Mouse (Mus musculus): Measurements from ENCODE around the gene Slc12a9. TPM values are rescaled to one million over a fixed set of nuclear protein-coding genes. Genes with fewer than 3 reads are reported as not detected.

Gene Slc12a9
- polyA plus RNA-seq, 1 experiment: 14.8 TPM

GRCm38 (mm10) chr5:137304816-137305215 lies 28.6 kb downstream of the Slc12a9 start:
- TF ChIP-seq CTCF (IDR thresholded peaks at IDR 0.05; ENCODE audit: extremely low read depth, insufficient read length, insufficient replicate concordance, low read depth, low read length): no peak
- no peak for TF ChIP-seq POLR2A (IDR thresholded peaks at IDR 0.05; ENCODE audit: low read depth, low read length)
- peaks cover 43% of the 10 kb centered on the region for H3K36me3 ChIP-seq (ENCODE audit: control insufficient read depth, insufficient read depth, low read length)
- H3K27ac ChIP-seq (ENCODE audit: insufficient read depth, low read depth, low read length): no peak overlapping the region
- H3K27me3 ChIP-seq (ENCODE audit: control insufficient read depth, insufficient read depth, low read length): no peaks in the 10 kb centered on the region
- 59% methylated on average over 4 of the region's 4 CpGs for WGBS
- no peak overlapping the region for H3K4me3 ChIP-seq (ENCODE audit: low read depth, low read length)
- peaks cover 7% of the 10 kb centered on the region; the same call in 1 of the 2 replicates for H3K4me1 ChIP-seq (ENCODE audit: control insufficient read depth, insufficient read depth, insufficient read length, low read length)

GRCm38 (mm10) chr5:137304165-137304564 lies 29.2 kb downstream of the Slc12a9 start:
- 52% methylated on average over 3 of the region's 3 CpGs for WGBS
- Histone ChIP-seq H3K36me3 (ENCODE audit: control insufficient read depth, insufficient read depth, low read length) (peaks cover 47% of the 10 kb centered on the region), H3K4me3 (ENCODE audit: low read depth, low read length) (no peak overlapping the region), H3K27me3 (ENCODE audit: control insufficient read depth, insufficient read depth, low read length) (no peaks in the 10 kb centered on the region), H3K4me1 (ENCODE audit: control insufficient read depth, insufficient read depth, insufficient read length, low read length) (peaks cover 7% of the 10 kb centered on the region; the same call in 1 of the 2 replicates), H3K27ac (ENCODE audit: insufficient read depth, low read depth, low read length) (no peak overlapping the region)
- TF ChIP-seq POLR2A (IDR thresholded peaks at IDR 0.05; ENCODE audit: low read depth, low read length) (no peak), CTCF (IDR thresholded peaks at IDR 0.05; ENCODE audit: extremely low read depth, insufficient read length, insufficient replicate concordance, low read depth, low read length) (no peak)

- WGBS: 81% methylated on average over 4 of the region's 4 CpGs
- TF ChIP-seq CTCF (IDR thresholded peaks at IDR 0.05; ENCODE audit: extremely low read depth, insufficient read length, insufficient replicate concordance, low read depth, low read length) (no peak), POLR2A (IDR thresholded peaks at IDR 0.05; ENCODE audit: low read depth, low read length) (no peak)
- no peak overlapping the region for H3K27ac ChIP-seq (ENCODE audit: insufficient read depth, low read depth, low read length)
- no peak overlapping the region for H3K4me3 ChIP-seq (ENCODE audit: low read depth, low read length)
- H3K27me3 ChIP-seq (ENCODE audit: control insufficient read depth, insufficient read depth, low read length): no peaks in the 10 kb centered on the region
- peaks cover 7% of the 10 kb centered on the region; the same call in 1 of the 2 replicates for H3K4me1 ChIP-seq (ENCODE audit: control insufficient read depth, insufficient read depth, insufficient read length, low read length)
- H3K36me3 ChIP-seq (ENCODE audit: control insufficient read depth, insufficient read depth, low read length): peaks cover 52% of the 10 kb centered on the region
Measured at GRCm38 (mm10) chr5:137303609-137304008, 29.8 kb downstream of the Slc12a9 start.

- no peak overlapping the region for H3K27ac ChIP-seq (ENCODE audit: insufficient read depth, low read depth, low read length)
- TF ChIP-seq POLR2A (IDR thresholded peaks at IDR 0.05; ENCODE audit: low read depth, low read length): no peak
- TF ChIP-seq CTCF (IDR thresholded peaks at IDR 0.05; ENCODE audit: extremely low read depth, insufficient read length, insufficient replicate concordance, low read depth, low read length): no peak
- peaks cover 76% of the 10 kb centered on the region for H3K36me3 ChIP-seq (ENCODE audit: control insufficient read depth, insufficient read depth, low read length)
- H3K27me3 ChIP-seq (ENCODE audit: control insufficient read depth, insufficient read depth, low read length): no peaks in the 10 kb centered on the region
- 78% methylated on average over 21 of the region's 21 CpGs for WGBS
- no peak overlapping the region for H3K4me3 ChIP-seq (ENCODE audit: low read depth, low read length)
- peaks cover 6% of the 10 kb centered on the region; the same call in 1 of the 2 replicates for H3K4me1 ChIP-seq (ENCODE audit: control insufficient read depth, insufficient read depth, insufficient read length, low read length)
Measured at GRCm38 (mm10) chr5:137301253-137301652, 32.1 kb downstream of the Slc12a9 start.

GRCm38 (mm10) chr5:137299240-137299639 lies 34.2 kb downstream of the Slc12a9 start:
- peaks cover 6% of the 10 kb centered on the region for H3K4me1 ChIP-seq (ENCODE audit: control insufficient read depth, insufficient read depth, insufficient read length, low read length)
- H3K4me3 ChIP-seq (ENCODE audit: low read depth, low read length): no peak overlapping the region
- TF ChIP-seq POLR2A (IDR thresholded peaks at IDR 0.05; ENCODE audit: low read depth, low read length): no peak
- TF ChIP-seq CTCF (IDR thresholded peaks at IDR 0.05; ENCODE audit: extremely low read depth, insufficient read length, insufficient replicate concordance, low read depth, low read length): no peak
- H3K27me3 ChIP-seq (ENCODE audit: control insufficient read depth, insufficient read depth, low read length): no peaks in the 10 kb centered on the region
- no peak overlapping the region for H3K27ac ChIP-seq (ENCODE audit: insufficient read depth, low read depth, low read length)
- H3K36me3 ChIP-seq (ENCODE audit: control insufficient read depth, insufficient read depth, low read length): peaks cover 85% of the 10 kb centered on the region
- 59% methylated on average over 7 of the region's 7 CpGs for WGBS

GRCm38 (mm10) chr5:137297126-137297525 lies 36.3 kb downstream of the Slc12a9 start:
- Histone ChIP-seq H3K4me1 (ENCODE audit: control insufficient read depth, insufficient read depth, insufficient read length, low read length) (peaks cover 6% of the 10 kb centered on the region), H3K36me3 (ENCODE audit: control insufficient read depth, insufficient read depth, low read length) (peaks cover 68% of the 10 kb centered on the region), H3K4me3 (ENCODE audit: low read depth, low read length) (no peak overlapping the region), H3K27me3 (ENCODE audit: control insufficient read depth, insufficient read depth, low read length) (no peaks in the 10 kb centered on the region), H3K27ac (ENCODE audit: insufficient read depth, low read depth, low read length) (no peak overlapping the region)
- WGBS: 89% methylated on average over 14 of the region's 14 CpGs
- TF ChIP-seq CTCF (IDR thresholded peaks at IDR 0.05; ENCODE audit: extremely low read depth, insufficient read length, insufficient replicate concordance, low read depth, low read length): no peak
- no peak for TF ChIP-seq POLR2A (IDR thresholded peaks at IDR 0.05; ENCODE audit: low read depth, low read length)

- H3K4me3 ChIP-seq (ENCODE audit: low read depth, low read length): no peak overlapping the region
- H3K27me3 ChIP-seq (ENCODE audit: control insufficient read depth, insufficient read depth, low read length): no peaks in the 10 kb centered on the region
- H3K4me1 ChIP-seq (ENCODE audit: control insufficient read depth, insufficient read depth, insufficient read length, low read length): peaks cover 10% of the 10 kb centered on the region
- H3K27ac ChIP-seq (ENCODE audit: insufficient read depth, low read depth, low read length): no peak overlapping the region
- peaks cover 53% of the 10 kb centered on the region for H3K36me3 ChIP-seq (ENCODE audit: control insufficient read depth, insufficient read depth, low read length)
- 91% methylated on average over 15 of the region's 15 CpGs for WGBS
- no peak for TF ChIP-seq CTCF (IDR thresholded peaks at IDR 0.05; ENCODE audit: extremely low read depth, insufficient read length, insufficient replicate concordance, low read depth, low read length)
- no peak for TF ChIP-seq POLR2A (IDR thresholded peaks at IDR 0.05; ENCODE audit: low read depth, low read length)
Measured at GRCm38 (mm10) chr5:137295712-137296111, 37.7 kb downstream of the Slc12a9 start.
